Mouse (Mus musculus) ovary, adult 10 weeks (tissue): ENCODE measurements around the gene Slc52a3. TPM values are rescaled to one million over a fixed set of nuclear protein-coding genes. Genes with fewer than 3 reads are reported as not detected.

Experiments
- polyA plus RNA-seq: library from polyadenylated mRNA; stranded (reverse); fragments of 350-450 nt; fragmentation: Illumina TruSeq; extraction: RNeasy Lipid Tissue Mini Kit (QIAGEN cat#74804); gene quantifications from one replicate; pipeline ENCODE4 v1.2.3, GENCODE M21; 2014

Slc52a3 gene
- polyA plus RNA-seq = 0.94 TPM

DNA sequence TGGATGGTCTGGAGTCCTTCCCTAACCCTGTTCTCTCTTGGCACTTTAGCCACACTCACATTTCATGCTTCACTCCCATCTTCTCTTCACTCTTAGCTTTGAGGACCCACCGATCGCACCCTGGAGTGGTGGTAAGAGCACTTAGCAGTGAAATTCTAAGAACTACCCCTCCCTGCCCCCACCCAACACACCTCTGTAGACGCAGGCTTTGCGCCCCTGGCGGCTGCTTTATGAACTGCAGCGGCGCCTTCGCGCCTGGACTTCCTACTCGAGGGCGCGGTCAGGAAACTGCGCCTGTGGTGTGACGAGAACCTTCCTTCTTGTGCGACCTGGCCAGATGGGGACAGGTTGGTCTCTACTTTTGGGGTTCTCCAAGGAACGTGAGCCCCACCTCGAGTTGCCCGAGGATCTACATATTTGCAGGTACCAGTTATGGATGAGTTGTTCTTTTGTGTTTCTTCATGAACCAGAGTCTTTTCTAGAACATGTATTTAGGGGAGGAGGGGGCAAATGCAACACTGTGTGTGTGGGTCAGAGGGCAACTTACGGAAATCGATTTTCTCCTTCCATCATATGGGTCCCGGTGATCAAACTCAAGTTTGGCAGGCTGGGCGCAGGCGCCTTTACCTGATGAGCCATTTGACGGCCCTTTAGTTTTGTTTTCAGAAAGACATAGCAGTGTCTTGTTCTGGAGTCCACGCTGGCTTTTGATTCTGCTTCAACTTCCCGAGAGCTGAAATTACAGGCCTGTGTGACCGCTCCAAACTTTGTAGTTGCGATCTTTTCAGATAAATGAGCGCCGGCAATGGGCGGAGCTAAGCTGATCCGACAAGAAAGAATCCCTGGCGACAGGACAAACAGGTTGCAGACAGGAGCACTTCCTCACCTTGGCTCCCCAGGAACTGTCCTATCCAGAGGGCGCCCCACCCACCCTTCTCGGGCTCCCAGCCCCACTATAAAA is at the start of gene Slc52a3:
Gene Slc52a3 (plus strand): TSS at position 283 of the 961 bp plus-strand sequence.

DNA sequence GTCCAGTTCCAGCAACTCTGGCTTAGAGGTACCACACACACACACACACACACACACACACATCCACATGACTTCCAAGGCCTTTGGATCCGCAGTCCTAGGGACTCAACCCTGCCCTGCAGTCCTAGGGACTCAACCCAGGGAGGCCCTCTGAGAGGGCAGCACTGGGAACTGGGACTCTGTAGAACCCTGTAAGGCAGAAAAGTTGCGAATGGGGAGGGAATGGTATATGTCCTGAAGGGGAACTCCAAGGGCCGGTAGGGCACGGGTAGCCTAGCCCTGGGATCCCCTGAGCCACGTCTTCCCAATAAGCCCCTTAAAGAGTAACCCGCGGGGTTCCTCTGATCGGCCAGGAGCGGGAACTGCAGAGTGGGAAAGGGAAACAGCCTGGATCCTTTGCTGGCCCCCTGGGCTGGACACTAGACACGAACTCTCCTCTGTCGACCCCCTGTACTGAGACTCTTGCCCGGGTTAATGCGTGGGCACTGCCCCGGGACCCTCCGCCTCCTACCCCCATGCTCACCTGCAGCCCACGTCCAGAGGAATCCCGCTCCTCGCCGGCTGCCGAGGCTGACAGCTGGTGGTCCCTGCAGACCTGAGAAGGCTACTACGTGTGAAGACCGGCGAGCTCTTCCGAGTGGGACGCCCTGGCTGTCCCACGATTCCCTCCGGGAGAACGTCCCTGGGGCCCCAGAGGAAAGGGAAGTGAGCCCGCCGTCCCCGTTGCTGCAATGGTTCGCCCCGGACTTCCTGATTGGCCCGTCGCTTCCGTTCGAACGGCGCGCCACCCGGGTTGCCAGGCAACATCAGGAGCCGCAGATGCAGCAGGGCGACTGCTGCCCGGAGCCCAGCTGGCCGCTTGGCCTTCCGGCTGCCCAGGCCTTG is 16.6 kb upstream of the Slc52a3 start, which contains the start of gene Fam110a:
Gene Fam110a (minus strand): TSS at position 750 of the 885 bp plus-strand sequence.

Other genes starting within 250 kb of the Slc52a3 start
- gene Rspo4, start 153.6 kb upstream of the Slc52a3 start, polyA plus RNA-seq = not detected
- 0.43 TPM for gene Angpt4, start 85.3 kb upstream of the Slc52a3 start, polyA plus RNA-seq
- gene Fam110a, start 16.3 kb upstream of the Slc52a3 start, polyA plus RNA-seq = not detected
- not detected for gene Scrt2, start 85.0 kb downstream of the Slc52a3 start, polyA plus RNA-seq
- gene Srxn1, start 109.0 kb downstream of the Slc52a3 start, polyA plus RNA-seq = 7.7 TPM
- not detected for gene Tcf15, start 147.1 kb downstream of the Slc52a3 start, polyA plus RNA-seq
- gene Csnk2a1, start 230.3 kb downstream of the Slc52a3 start, polyA plus RNA-seq = 241 TPM